In genomic region chr2:60961281-60961680, GRCm38 (mm10) we compare ENCODE assay signal across 9 mouse cellular contexts. TPM values are rescaled to one million over a fixed set of nuclear protein-coding genes. Genes with fewer than 3 reads are reported as not detected.
DNase-seq lines count a peak whose midpoint lies in the region; ATAC-seq and TF ChIP-seq lines count a peak whose summit lies in the region.
"Had no signal": no experiment of that assay in that cellular context is flagged by ENCODE, and none has a peak within 500 bp of the region (broad histone marks: within the 10 kb centered on the region; RNA-seq: fewer than 3 reads in every experiment).

No protein-coding gene starts in this region.

- H3K4me2 ChIP-seq in hindbrain, embryonic 15.5 days = peak overlapping the region; percentile 76
- peak overlapping the region; percentile 77 for H3K4me2 ChIP-seq in liver, postnatal 0 days (ENCODE audit: low read depth, low read length)

- 37% methylated on average over 5 of the region's 5 CpGs for WGBS in embryonic facial prominence, embryonic 10.5 days
- WGBS in hindbrain, embryonic 15.5 days = 44% methylated on average over 5 of the region's 5 CpGs
- 51% methylated on average over 5 of the region's 5 CpGs for WGBS in liver, postnatal 0 days (ENCODE audit: insufficient replicate concordance)

- H3K36me3 ChIP-seq in embryonic facial prominence, embryonic 10.5 days (replicated peaks) = no peaks in the 10 kb centered on the region; the same call in 1 of the 2 replicates
- H3K36me3 ChIP-seq in hindbrain, embryonic 15.5 days = no peaks in the 10 kb centered on the region
- H3K36me3 ChIP-seq in liver, postnatal 0 days (replicated peaks; ENCODE audit: insufficient read depth, low read length) = no peaks in the 10 kb centered on the region

- H3K9me3 ChIP-seq in embryonic facial prominence, embryonic 10.5 days = no peaks in the 10 kb centered on the region
- no peaks in the 10 kb centered on the region for H3K9me3 ChIP-seq in hindbrain, embryonic 15.5 days
- no peaks in the 10 kb centered on the region for H3K9me3 ChIP-seq in liver, postnatal 0 days (ENCODE audit: low read length)

- no peak for TF ChIP-seq EP300 in liver, postnatal 0 days (IDR thresholded peaks at IDR 0.05; ENCODE audit: low read depth)

- H3K4me1 ChIP-seq in embryonic facial prominence, embryonic 10.5 days = peaks cover 34% of the 10 kb centered on the region
- H3K4me1 ChIP-seq in hindbrain, embryonic 15.5 days (replicated peaks) = peaks cover 24% of the 10 kb centered on the region
- no peaks in the 10 kb centered on the region for H3K4me1 ChIP-seq in liver, postnatal 0 days (ENCODE audit: insufficient read depth)

- H3K4me3 ChIP-seq in embryonic facial prominence, embryonic 10.5 days = peak overlapping the region; percentile 89
- peak overlapping the region; percentile 77 for H3K4me3 ChIP-seq in hindbrain, embryonic 15.5 days
- H3K4me3 ChIP-seq in liver, postnatal 0 days (ENCODE audit: low read depth, low read length) = peak overlapping the region; percentile 75

- peak overlapping the region; percentile 79 for H3K9ac ChIP-seq in hindbrain, embryonic 15.5 days
- peak overlapping the region; percentile 44; the same call in 1 of the 2 replicates for H3K9ac ChIP-seq in liver, postnatal 0 days (replicated peaks)

- peak overlapping the region; percentile 95 for H3K27ac ChIP-seq in embryonic facial prominence, embryonic 10.5 days (replicated peaks)
- peak overlapping the region; percentile 96 for H3K27ac ChIP-seq in hindbrain, embryonic 15.5 days (replicated peaks)
- H3K27ac ChIP-seq in liver, postnatal 0 days (ENCODE audit: low read depth) = peak overlapping the region; percentile 97
- H3K27ac ChIP-seq: macrophage had no signal

- no peaks in the 10 kb centered on the region for H3K27me3 ChIP-seq in embryonic facial prominence, embryonic 10.5 days (replicated peaks; ENCODE audit: low read depth, poor library complexity, severe bottlenecking)
- H3K27me3 ChIP-seq in hindbrain, embryonic 15.5 days = no peaks in the 10 kb centered on the region
- peaks cover 11% of the 10 kb centered on the region; the same call in 1 of the 2 replicates for H3K27me3 ChIP-seq in liver, postnatal 0 days (ENCODE audit: insufficient read depth, low read length)

- no peak for TF ChIP-seq CTCF in liver, postnatal 0 days (IDR thresholded peaks at IDR 0.05; ENCODE audit: low read depth)

- ATAC-seq in hindbrain, embryonic 15.5 days (ENCODE audit: low FRiP score, low read depth) = no peak
- ATAC-seq in liver, postnatal 0 days = no peak

- DNase-seq in R1 (ENCODE audit: low read depth, low spot score) = peak; percentile 4
- peak; percentile 21 for DNase-seq in embryonic facial prominence, embryonic 10.5 days (ENCODE audit: low spot score)
- DNase-seq in liver, postnatal 0 days = no peak
- DNase-seq in gastrocnemius, postnatal 10 days = no peak
- DNase-seq in thymus, postnatal 10 days (ENCODE audit: low spot score in 2 of 2) = no peak
- DNase-seq in adrenal gland, adult 18-20 months (ENCODE audit: low spot score in 2 of 2) = no peak
- DNase-seq in cerebellum, adult 11-12 months = no peak

RNA-seq across cellular contexts. Expression of gene Rbms1, which starts 1.7 kb away (rescaled TPM):
- 103 and 106 TPM in 2 replicates for polyA plus RNA-seq in embryonic facial prominence, embryonic 10.5 days (2016; fragmentation: Nextera tagmentation; extraction: Ambion mirVana)
- 75.9 and 77.7 TPM in 2 replicates for polyA plus RNA-seq in hindbrain, embryonic 15.5 days (2015; fragmentation: Nextera tagmentation; extraction: Ambion mirVana)
- polyA plus RNA-seq in liver, postnatal 0 days (2015; fragmentation: Nextera tagmentation; extraction: Ambion mirVana) = 36.5 and 38.5 TPM in 2 replicates
- total RNA-seq in gastrocnemius, postnatal 10 days (2021) = 10 to 100 TPM; 40.5 to 51.0 TPM
- total RNA-seq in adrenal gland, adult 18-20 months (2021) = 10 to 100 TPM; 43.4 to 51.9 TPM

Comparison
In these comparisons a context has a peak if more than half of its experiments do, and no peak if none do; other contexts are left out.
1. DNase-seq: peak in R1 (single experiment) and embryonic facial prominence, embryonic 10.5 days (single experiment); none in liver, postnatal 0 days (single experiment), gastrocnemius, postnatal 10 days (single experiment), thymus, postnatal 10 days (0 of 2), adrenal gland, adult 18-20 months (0 of 2) and cerebellum, adult 11-12 months (single experiment).
2. Peak in every context shown above with its lines, with median percentiles within 50 percentile points of each other: H3K27ac ChIP-seq and H3K4me3 ChIP-seq.